Mouse (Mus musculus) liver, adult 2 months (tissue): Measurements from ENCODE around the gene Dhrs7.
"Not testable (repeated sequence)": the region's sequence is repeated elsewhere in the genome, so short reads cannot be mapped to it uniquely, and the experiment has no call there.

Experiments
- CTCF ChIP-seq: fragments of 200-500 bp; IDR thresholded peaks from 2 replicates; pipeline ENCODE4 v1.5.1; 2011; ENCODE audit warnings: low read depth, low read length, control low read depth
- POLR2A ChIP-seq: fragments of 200-500 bp; IDR thresholded peaks from 2 replicates; pipeline ENCODE4 v1.6.1; 2011; ENCODE audit warnings: low read length, control low read depth; ENCODE audit not compliant: insufficient read depth; ENCODE audit errors: extremely low read depth

- not testable (repeated sequence) for TF ChIP-seq CTCF, POLR2A
Observed at GRCm38 (mm10) chr12:72688281-72688680, 23.6 kb upstream of the Dhrs7 start.
